Mouse (Mus musculus) C2C12 (cell line): Measurements from ENCODE around the gene Slc35f6.

Experiments used
- CTCF ChIP-seq: IDR thresholded peaks from one replicate; pipeline ENCODE4 v1.5.1; 2011; ENCODE audit not compliant: control insufficient read depth, insufficient read depth, insufficient read length
- MAX ChIP-seq: IDR thresholded peaks from one replicate; pipeline ENCODE4 v1.6.1; 2011; ENCODE audit warnings: mild to moderate bottlenecking, control low read depth
- MYOD1 ChIP-seq: IDR thresholded peaks from one replicate; pipeline ENCODE4 v1.6.1; 2011; ENCODE audit warnings: low read depth; ENCODE audit not compliant: control insufficient read depth, insufficient read length

DNA sequence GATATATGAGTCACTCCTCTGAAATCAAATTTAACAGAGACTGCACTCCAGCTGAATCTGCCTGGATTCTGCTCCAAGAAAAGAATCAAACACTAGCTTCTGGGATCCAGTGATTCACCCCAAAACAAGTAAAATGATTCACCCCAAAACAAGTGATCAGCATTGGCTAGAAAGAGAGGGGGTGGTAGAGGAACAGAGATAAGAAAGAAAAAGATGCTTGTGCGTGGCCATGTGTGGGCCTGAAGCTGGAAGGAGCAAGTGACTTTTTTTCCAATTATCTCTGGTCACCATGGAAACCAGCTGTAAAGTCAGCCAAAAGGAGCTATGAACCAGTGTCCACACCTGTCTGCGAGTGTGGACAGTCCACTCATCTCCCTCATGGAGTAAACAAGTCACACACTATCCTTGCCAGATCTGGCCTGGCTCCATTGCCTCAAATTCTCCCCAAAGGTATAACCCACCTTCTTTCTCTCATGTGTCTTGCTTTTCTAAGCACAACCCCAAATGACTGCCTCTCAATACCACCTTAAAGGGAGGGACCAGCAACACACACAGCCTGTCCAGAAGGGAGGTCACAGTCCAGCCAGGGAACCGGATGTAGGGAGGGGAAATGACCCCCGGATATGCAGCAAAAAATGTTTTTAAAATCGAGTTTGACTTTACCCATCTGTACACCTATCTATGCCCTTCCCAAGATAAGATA, 4.1 kb upstream of the Slc35f6 start:
- TF ChIP-seq CTCF (no peak), MAX (no peak), MYOD1 (no peak)
